Mouse (Mus musculus): ENCODE measurements around the gene Coro2a. TPM values are rescaled to one million over a fixed set of nuclear protein-coding genes. Genes with fewer than 3 reads are reported as not detected.
"Not testable (repeated sequence)": the region's sequence is repeated elsewhere in the genome, so short reads cannot be mapped to it uniquely, and the experiment has no call there.

The Coro2a gene
- total and polyA plus RNA-seq, 2 experiments from 2014 or later: 6.2 to 26.7 TPM

DNA sequence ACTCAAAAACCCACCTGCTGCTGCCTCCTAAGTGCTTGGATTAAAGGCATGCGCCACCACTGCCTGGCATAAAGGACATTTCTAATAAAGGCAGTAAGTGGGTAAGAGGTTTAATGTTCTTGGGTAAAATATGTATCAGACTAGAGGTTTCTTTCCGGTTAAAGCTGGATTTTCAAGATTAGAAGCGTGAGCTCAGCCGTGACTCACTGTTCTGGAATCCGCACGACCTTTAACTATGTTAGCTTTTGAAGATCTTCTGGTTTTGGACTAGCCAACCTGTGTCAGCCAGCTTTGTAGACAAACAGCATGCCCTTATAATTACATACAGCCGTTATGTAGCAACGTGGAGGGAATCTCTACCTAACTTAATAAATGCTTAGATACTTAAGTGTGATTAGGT, 37.9 kb upstream of the Coro2a start:
- H3K4me3 ChIP-seq (ENCODE audit: low read length): no peak overlapping the region
- DNase-seq (ENCODE audit: low spot score) (no peak), ATAC-seq (no peak)
- TF ChIP-seq CTCF (IDR thresholded peaks at IDR 0.05; ENCODE audit: low read depth): no peak
- no peaks in the 10 kb centered on the region for H3K36me3 ChIP-seq (ENCODE audit: insufficient read depth, low read length)
- 88% methylated on average over 8 of the region's 8 CpGs for WGBS
- no peak overlapping the region for H3K27ac ChIP-seq
- no peaks in the 10 kb centered on the region for H3K9me3 ChIP-seq (ENCODE audit: low read length)
- H3K4me2 ChIP-seq (ENCODE audit: low read depth, low read length): no peak overlapping the region
- H3K4me1 ChIP-seq (ENCODE audit: insufficient read depth, low read length): no peaks in the 10 kb centered on the region
- no peaks in the 10 kb centered on the region for H3K27me3 ChIP-seq (ENCODE audit: insufficient read depth, low read length)
- no peak overlapping the region for H3K9ac ChIP-seq (replicated peaks; ENCODE audit: low read length)

DNA sequence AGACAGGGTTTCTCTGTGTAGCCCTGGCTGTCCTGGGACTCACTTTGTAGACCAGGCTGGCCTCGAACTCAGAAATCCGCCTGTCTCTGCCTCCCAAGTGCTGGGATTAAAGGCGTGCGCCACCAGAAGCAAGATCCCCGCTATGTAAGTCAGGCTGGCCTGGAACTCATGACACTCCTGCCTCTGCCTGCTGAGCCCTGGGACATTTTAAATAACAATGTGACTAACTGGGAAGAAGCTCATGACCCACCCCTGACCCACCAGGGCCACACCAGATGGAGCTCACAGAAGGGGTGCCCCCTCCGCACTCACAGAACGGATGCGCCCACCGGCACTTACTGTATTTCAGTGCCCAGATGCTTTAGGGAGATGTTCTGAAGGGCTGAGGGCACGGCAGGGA, 35.2 kb upstream of the Coro2a start:
- H3K4me3 ChIP-seq (ENCODE audit: low read length); H3K9me3 ChIP-seq (ENCODE audit: low read length); H3K27me3 ChIP-seq (ENCODE audit: insufficient read depth, low read length); DNase-seq (ENCODE audit: low spot score); H3K9ac ChIP-seq (replicated peaks; ENCODE audit: low read length); H3K4me1 ChIP-seq (ENCODE audit: insufficient read depth, low read length); H3K27ac ChIP-seq; ATAC-seq; H3K4me2 ChIP-seq (ENCODE audit: low read depth, low read length); H3K36me3 ChIP-seq (ENCODE audit: insufficient read depth, low read length): not testable (repeated sequence)
- 89% methylated on average over 10 of the region's 10 CpGs for WGBS

DNA sequence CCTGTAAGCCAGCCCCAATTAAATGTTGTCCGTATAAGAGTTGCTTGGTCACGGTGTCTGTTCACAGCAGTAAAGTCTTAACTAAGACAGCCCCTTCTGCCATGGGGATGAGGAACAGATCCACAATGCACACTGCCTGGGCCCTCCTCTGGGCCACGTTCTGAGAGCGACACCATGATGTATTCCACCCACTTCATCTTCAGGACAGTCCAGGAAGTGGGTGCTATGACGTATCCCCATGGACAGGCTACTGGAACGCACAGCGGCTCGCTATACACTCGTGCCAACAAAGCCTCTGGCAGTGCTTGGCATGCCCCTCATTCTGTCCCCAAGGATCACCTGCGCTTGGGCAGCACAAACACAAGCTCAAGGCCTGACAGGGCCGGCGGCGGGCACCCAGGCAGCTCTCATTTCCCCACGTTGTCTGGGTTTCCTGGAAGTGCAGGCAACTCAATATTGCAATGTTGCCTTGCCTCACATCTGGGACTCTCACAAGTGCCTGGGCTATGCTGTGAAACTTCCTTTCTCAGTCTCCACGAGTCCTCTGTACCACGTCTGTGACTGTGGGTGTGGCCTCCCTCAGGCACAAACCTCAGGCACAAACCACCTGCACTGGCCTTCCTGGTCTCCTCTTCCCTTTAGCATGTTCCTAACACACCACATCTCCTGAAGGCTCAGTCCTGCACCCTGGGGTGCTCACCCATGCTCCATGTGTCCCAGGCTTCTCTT, 33.9 kb upstream of the Coro2a start:
- no peak for TF ChIP-seq CTCF (IDR thresholded peaks at IDR 0.05; ENCODE audit: low read depth)
- no peak for DNase-seq (ENCODE audit: low spot score)
- Histone ChIP-seq H3K27me3 (ENCODE audit: insufficient read depth, low read length) (no peaks in the 10 kb centered on the region), H3K36me3 (ENCODE audit: insufficient read depth, low read length) (no peaks in the 10 kb centered on the region), H3K4me1 (ENCODE audit: insufficient read depth, low read length) (no peaks in the 10 kb centered on the region), H3K4me3 (ENCODE audit: low read length) (no peak overlapping the region), H3K27ac (no peak overlapping the region), H3K4me2 (ENCODE audit: low read depth, low read length) (no peak overlapping the region), H3K9me3 (ENCODE audit: low read length) (no peaks in the 10 kb centered on the region), H3K9ac (replicated peaks; ENCODE audit: low read length) (no peak overlapping the region)
- no peak for ATAC-seq
- 84% methylated on average over 16 of the region's 16 CpGs for WGBS

DNA sequence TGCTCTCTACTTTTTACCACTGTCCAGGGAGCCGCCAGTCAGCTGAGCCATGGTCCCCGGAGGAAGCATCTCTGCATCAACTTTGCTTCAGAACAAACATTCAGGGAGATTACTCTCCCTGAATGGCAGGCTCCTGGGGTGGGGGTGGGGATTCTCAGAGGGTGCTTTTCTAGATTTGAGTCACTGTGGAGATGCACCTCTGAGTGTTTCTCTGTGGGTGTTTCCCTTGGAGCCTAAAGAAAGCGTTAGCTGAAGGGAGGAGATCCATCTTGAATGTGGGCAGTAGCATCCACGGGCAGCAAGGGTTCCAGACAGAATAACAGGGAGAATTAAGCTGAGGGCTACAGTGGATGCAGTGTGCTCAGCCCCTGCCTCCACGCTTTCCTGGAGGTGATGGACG, 32.9 kb upstream of the Coro2a start:
- H3K9ac ChIP-seq (replicated peaks; ENCODE audit: low read length): no peak overlapping the region

DNA sequence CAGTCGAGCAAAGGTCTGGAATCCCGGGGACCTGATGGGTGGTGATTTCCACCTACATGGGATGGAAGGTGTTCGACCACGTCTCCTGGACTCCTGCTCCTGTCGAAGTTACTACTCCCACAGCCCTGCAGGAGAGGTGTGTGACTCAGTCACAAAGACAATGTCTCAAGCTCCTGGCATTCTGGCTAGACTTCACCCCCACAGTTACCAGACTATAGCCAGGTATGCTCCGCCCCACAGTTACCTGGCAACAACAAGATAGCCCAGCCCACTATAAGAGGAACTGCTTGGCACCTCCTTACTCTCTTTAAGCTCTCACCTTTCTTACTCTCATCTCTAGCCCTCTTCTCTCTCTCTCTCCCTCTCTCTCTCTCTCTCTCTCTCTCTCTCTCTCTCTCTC, 31.6 kb upstream of the Coro2a start:
- ATAC-seq; DNase-seq (ENCODE audit: low spot score); H3K27ac ChIP-seq; H3K27me3 ChIP-seq (ENCODE audit: insufficient read depth, low read length); H3K9ac ChIP-seq (replicated peaks; ENCODE audit: low read length); H3K4me1 ChIP-seq (ENCODE audit: insufficient read depth, low read length); H3K4me3 ChIP-seq (ENCODE audit: low read length); H3K9me3 ChIP-seq (ENCODE audit: low read length); H3K36me3 ChIP-seq (ENCODE audit: insufficient read depth, low read length); H3K4me2 ChIP-seq (ENCODE audit: low read depth, low read length): not testable (repeated sequence)
- 72% methylated on average over 6 of the region's 6 CpGs for WGBS

More for the DNA sequence above, 32.9 kb upstream of the Coro2a start:
- Histone ChIP-seq H3K27me3 (ENCODE audit: insufficient read depth, low read length) (no peaks in the 10 kb centered on the region), H3K36me3 (ENCODE audit: insufficient read depth, low read length) (no peaks in the 10 kb centered on the region), H3K4me3 (ENCODE audit: low read length) (no peak overlapping the region), H3K9me3 (ENCODE audit: low read length) (no peaks in the 10 kb centered on the region), H3K4me1 (ENCODE audit: insufficient read depth, low read length) (no peaks in the 10 kb centered on the region), H3K4me2 (ENCODE audit: low read depth, low read length) (no peak overlapping the region), H3K27ac (no peak overlapping the region)
- 65% methylated on average over 6 of the region's 6 CpGs for WGBS
- TF ChIP-seq CTCF (IDR thresholded peaks at IDR 0.05; ENCODE audit: low read depth): no peak
- ATAC-seq: no peak
- DNase-seq (ENCODE audit: low spot score): no peak

DNA sequence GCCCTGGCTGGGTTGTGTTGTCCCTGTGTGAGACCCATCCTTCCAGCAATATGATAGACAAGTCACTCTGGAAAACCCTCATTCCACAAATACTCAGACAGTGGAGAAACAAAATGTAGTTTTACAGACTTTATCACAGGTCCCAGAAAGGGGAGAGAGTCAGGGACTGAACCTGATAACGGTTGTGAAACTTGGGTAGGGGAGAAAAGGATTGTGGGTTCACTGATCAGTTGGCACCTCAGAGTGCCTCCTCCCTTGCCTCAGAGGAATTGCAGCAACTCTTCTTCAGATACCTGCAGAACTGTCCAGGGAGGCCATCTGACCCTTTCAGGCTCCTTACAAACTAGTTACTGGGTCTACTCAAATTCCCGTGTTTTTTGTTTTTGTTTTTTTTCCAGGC, 30.5 kb upstream of the Coro2a start:
- Histone ChIP-seq H3K4me3 (ENCODE audit: low read length) (no peak overlapping the region), H3K9me3 (ENCODE audit: low read length) (no peaks in the 10 kb centered on the region), H3K36me3 (ENCODE audit: insufficient read depth, low read length) (no peaks in the 10 kb centered on the region), H3K27me3 (ENCODE audit: insufficient read depth, low read length) (no peaks in the 10 kb centered on the region), H3K4me1 (ENCODE audit: insufficient read depth, low read length) (no peaks in the 10 kb centered on the region), H3K27ac (no peak overlapping the region), H3K9ac (replicated peaks; ENCODE audit: low read length) (no peak overlapping the region), H3K4me2 (ENCODE audit: low read depth, low read length) (no peak overlapping the region)
- WGBS: 75% methylated on average over 2 of the region's 2 CpGs
- TF ChIP-seq CTCF (IDR thresholded peaks at IDR 0.05; ENCODE audit: low read depth): no peak
- DNase-seq (ENCODE audit: low spot score): no peak
- ATAC-seq: no peak

DNA sequence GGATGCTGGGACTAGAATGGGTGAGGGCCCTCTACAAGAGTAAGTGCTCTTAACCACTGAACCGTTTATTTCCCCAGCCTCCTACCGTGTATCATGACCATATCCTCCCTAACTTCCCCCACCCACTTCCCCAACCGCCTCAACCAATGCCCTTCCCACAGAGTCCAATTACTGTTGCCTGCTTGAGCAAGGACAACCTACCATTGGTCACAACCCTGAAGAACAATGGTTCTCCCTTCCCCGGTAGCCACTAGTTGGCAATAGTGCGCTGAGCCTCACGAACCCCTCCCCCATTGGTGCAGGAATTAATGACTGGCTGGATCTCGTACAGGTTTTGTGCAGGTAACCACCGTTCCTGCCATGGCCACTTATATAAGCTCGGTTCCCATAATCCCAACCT, 28.4 kb upstream of the Coro2a start:
- no peak overlapping the region for H3K9ac ChIP-seq (replicated peaks; ENCODE audit: low read length)
- no peak overlapping the region for H3K4me2 ChIP-seq (ENCODE audit: low read depth, low read length)
- no peaks in the 10 kb centered on the region for H3K36me3 ChIP-seq (ENCODE audit: insufficient read depth, low read length)
- no peak overlapping the region for H3K27ac ChIP-seq
- no peak overlapping the region for H3K4me3 ChIP-seq (ENCODE audit: low read length)
- ATAC-seq (no peak), DNase-seq (ENCODE audit: low spot score) (no peak)
- H3K27me3 ChIP-seq (ENCODE audit: insufficient read depth, low read length): no peaks in the 10 kb centered on the region
- no peak for TF ChIP-seq CTCF (IDR thresholded peaks at IDR 0.05; ENCODE audit: low read depth)
- H3K9me3 ChIP-seq (ENCODE audit: low read length): no peaks in the 10 kb centered on the region
- H3K4me1 ChIP-seq (ENCODE audit: insufficient read depth, low read length): no peaks in the 10 kb centered on the region
- 64% methylated on average over 9 of the region's 9 CpGs for WGBS
